Mouse (Mus musculus) erythroid progenitor cell, adult 5-6 weeks (primary cell): ENCODE data around the gene Vmn2r70. TPM values are rescaled to one million over a fixed set of nuclear protein-coding genes. Genes with fewer than 3 reads are reported as not detected.

ENCODE experiments used
- ATAC-seq: replicated peaks from 2 replicates; pipeline ENCODE4 v1.8.0; 2016; ENCODE audit warnings: moderate number of reproducible peaks, mild to moderate bottlenecking, moderate TSS enrichment, inconsistent platforms; ENCODE audit not compliant: poor library complexity, low FRiP score, severe bottlenecking
- total RNA-seq, 2 experiments: library from RNA; stranded (forward) in 1 of 2; stranded (reverse) in 1 of 2; fragments of 150-400 nt in 1 of 2; fragments of 186-747, 209-891 nt in 1 of 2; gene quantifications; 2 replicates each; pipeline versions ENCODE4 v1.2.3 to v1.2.4; 2015 to 2017; ENCODE audit warnings: low replicate concordance in 2 of 2

The Vmn2r70 gene
- not detected in 2 replicates for total RNA-seq (2015; ENCODE audit: low replicate concordance)
- total RNA-seq (2017; ENCODE audit: low replicate concordance), result not detected in 2 replicates

GRCm38 (mm10) chr7:85569092-85569491, at the start of gene Vmn2r70:
Gene Vmn2r70, minus strand, starts transcription at chr7:85569192.
- no peak for ATAC-seq

GRCm38 (mm10) chr7:85562787-85563186, 6.2 kb downstream of the Vmn2r70 start, which contains the start of gene Vmn2r71:
Gene Vmn2r71, plus strand, starts transcription at chr7:85563087.
- no peak for ATAC-seq

- ATAC-seq, result no peak
Measured at GRCm38 (mm10) chr7:85543118-85543517, 25.9 kb downstream of the Vmn2r70 start.

GRCm38 (mm10) chr7:85542108-85542507, 26.9 kb downstream of the Vmn2r70 start:
- ATAC-seq, result no peak

Other genes starting within 250 kb of the Vmn2r70 start
- gene Vmn2r69, start 153.3 kb downstream of the Vmn2r70 start, total RNA-seq (2015; ENCODE audit: low replicate concordance), result not detected in 2 replicates
- gene Vmn2r69, start 153.3 kb downstream of the Vmn2r70 start, total RNA-seq (2017; ENCODE audit: low replicate concordance), result not detected in 2 replicates
- gene Vmn2r71, start 6.1 kb downstream of the Vmn2r70 start, total RNA-seq (2015; ENCODE audit: low replicate concordance), result not detected in 2 replicates
- gene Vmn2r71, start 6.1 kb downstream of the Vmn2r70 start, total RNA-seq (2017; ENCODE audit: low replicate concordance), result not detected in 2 replicates
- not detected in 2 replicates for gene Vmn2r72, start 185.9 kb upstream of the Vmn2r70 start, total RNA-seq (2015; ENCODE audit: low replicate concordance)
- not detected in 2 replicates for gene Vmn2r72, start 185.9 kb upstream of the Vmn2r70 start, total RNA-seq (2017; ENCODE audit: low replicate concordance)